Mouse (Mus musculus) liver, adult (tissue): ENCODE data around the gene Pacrg.

Experiments used
- GATA4 ChIP-seq: IDR thresholded peaks from 2 replicates; pipeline ENCODE4 v1.6.1; 2014; ENCODE audit warnings: mild to moderate bottlenecking, low read length; ENCODE audit not compliant: insufficient replicate concordance

Gene Pacrg

DNA sequence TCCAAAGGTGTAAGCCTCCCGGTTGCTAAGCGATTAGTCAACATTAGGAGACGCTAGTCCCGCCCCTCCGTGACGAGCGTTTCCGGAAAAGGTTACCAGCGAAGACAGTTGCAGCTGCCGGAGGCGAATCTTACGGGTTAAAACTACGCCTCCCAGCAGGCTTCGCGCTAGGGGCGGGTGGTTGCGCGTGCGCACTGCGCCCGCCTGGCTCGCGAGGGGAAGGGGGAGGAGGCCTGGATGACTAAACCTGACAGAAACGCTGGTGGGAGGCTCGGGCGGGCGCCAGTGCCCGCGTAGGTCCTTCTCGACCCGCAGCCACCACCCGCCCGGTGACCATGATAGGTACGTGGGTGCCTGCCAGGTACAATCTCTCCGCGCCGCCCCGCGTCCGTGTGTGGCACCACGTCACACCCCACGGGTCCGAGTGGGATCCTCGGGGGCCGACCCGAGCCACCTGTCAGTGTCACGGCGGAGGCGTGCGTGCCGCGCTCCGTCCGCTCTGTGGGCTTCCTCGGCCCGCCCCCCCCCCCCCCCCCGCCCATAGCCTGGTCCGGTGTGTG, at the start of gene Pacrg, which contains the start of gene Prkn:
Gene Pacrg (minus strand): TSS at position 164 of the 560 bp plus-strand sequence.
Gene Prkn (plus strand): TSS at position 237 of the 560 bp plus-strand sequence.
- TF ChIP-seq GATA4, result peak; percentile 24; the same call in 1 of the 2 replicates

DNA sequence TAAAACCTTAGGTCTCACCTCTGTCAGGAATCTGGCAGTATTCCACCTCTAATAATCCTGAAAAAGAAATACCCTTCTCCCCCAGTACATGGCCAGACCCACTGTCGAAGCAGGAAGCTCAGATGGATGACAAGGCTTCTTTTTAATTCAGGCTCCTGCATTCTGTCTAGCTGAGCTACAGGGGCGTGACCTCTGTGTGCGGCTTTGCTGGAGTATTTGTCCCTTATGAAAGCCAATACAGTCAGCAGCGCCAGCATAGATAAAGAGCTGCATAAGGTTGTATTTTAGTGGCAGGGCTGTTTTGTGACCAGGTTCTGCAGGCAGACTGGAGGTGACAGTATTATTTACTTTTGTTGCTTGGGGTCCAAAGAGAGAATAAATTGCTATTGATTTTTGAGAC, 47.8 kb upstream of the Pacrg start:
- TF ChIP-seq GATA4, result no peak

- no peak for TF ChIP-seq GATA4
Observed at GRCm38 (mm10) chr17:10882260-10882659, 42.1 kb upstream of the Pacrg start.

GRCm38 (mm10) chr17:10878986-10879385, 38.9 kb upstream of the Pacrg start:
- no peak for TF ChIP-seq GATA4

GRCm38 (mm10) chr17:10874208-10875187, 34.4 kb upstream of the Pacrg start:
- TF ChIP-seq GATA4, result no peak

- TF ChIP-seq GATA4, result no peak
Observed at GRCm38 (mm10) chr17:10854207-10854606, 14.1 kb upstream of the Pacrg start.

DNA sequence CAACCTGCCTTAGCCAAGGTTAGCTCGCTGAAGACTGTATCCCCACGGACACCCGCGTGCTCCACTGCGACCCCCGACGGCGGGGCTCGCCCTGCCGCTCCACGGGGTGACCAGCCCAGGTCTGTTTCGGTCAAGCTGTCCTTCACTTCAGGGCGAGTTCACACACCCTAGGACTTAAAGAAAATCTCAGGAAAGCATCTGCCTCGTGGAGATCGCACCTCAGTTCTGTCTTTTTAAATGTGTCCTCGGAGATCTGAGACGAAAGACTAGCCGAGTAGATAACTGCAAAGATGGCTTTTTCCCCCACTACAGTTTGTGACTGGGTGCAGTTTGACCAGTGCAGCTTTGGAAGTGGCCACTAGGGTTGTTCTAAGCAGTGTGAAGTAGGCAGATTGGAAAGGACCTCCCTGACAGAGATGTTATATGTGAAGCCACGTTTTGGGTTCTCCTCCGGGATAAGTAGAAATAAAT, 655 bp upstream of the Pacrg start:
- TF ChIP-seq GATA4, result no peak

DNA sequence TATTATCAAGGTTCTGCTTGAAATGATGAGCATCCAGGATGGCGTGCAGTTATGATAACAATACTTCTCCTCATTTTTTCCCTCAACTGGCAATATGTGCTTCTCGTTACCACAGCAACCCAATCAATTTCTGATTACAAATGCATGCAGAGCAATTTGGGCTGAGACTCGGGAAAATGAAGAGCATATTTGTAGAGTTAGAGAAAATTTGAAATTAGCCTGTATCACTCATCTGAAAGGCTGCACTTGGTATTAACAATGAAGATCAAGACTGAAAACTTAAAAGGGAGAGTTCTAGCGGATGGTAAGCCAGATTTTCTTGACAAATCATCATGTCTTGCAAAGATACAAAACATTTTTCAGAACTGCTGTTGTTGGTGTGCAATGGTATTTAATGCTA, 21.1 kb downstream of the Pacrg start:
- TF ChIP-seq GATA4, result no peak

GRCm38 (mm10) chr17:10808571-10808970, 31.5 kb downstream of the Pacrg start:
- TF ChIP-seq GATA4, result no peak

DNA sequence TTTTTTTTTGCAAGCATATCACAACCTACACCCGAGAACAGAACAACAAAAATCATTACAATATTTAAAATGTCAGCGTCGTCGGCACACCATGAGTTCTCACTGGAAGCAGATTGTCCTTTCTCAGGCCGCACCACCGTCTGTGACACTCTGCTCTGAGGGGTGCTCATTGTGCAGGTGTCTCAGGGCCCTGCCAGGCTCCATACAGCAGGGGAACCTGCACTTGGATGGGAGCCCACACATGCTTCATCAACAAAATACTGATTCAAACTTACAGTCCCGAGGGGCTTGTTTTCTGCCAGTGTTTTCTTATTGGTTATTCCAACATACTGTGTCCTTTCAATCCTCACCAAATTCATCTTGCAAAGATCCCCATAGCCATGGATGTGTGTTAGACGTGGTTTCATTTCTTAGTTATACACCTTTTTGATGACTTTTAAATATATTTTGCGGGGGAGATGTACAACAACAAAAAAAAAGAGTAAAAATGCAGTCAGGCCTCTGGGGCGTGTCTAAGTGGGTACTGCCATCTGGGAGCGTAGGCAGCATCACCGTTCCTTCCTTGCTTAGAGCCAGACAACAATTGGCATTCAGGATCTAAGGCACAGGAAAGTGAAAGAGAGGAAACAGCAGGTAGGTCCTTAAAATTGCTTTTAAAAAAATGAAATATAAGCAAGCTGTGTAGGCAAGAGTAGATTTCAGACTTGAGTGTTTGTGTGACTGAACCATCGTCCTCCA, 32.7 kb downstream of the Pacrg start:
- TF ChIP-seq GATA4, result no peak

DNA sequence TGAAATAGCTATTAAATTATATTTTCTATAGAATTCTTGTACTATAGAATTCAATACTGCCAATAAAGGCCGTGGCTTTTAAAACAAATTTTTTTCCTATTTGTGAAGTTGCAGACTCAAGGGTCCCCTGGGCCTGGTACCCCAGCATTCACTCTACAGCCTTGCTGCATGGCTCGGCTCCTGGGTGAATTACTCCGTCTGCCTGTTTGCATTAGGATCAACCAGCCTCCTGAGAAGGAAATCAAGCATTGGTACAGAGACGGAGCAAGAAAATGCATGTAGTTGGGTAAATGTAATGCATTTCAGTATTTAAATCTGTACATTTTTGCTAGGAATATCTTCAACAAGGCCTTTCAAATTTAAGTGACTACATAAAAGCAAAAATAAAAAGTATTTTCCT, 33.4 kb downstream of the Pacrg start:
- TF ChIP-seq GATA4, result no peak

GRCm38 (mm10) chr17:10791661-10792060, 48.5 kb downstream of the Pacrg start:
- no peak for TF ChIP-seq GATA4

DNA sequence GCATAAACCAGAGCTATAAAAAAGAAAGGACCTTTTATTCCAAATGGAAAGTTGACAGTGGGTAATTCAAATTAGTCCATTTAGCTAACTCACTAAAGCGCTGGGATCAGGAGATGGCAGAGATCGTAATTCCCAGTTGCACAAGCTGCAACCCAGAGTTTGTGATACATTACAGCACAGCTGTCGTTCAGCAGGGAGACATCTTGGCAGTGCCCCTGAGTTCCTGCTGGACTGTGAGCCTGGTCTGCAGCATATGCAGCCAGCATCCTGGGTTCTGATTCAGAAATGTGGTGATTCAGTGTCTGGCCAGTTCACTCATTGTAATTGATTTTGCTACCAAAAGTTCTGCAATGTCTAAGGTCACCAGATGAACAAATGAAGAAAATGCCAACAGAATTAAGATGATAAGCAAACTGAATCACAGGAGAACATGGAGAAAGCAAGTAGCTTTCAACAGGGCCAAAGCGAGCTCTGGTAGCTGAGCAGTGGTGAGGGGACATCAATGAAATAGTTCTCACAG, 55.6 kb downstream of the Pacrg start:
- no peak for TF ChIP-seq GATA4

DNA sequence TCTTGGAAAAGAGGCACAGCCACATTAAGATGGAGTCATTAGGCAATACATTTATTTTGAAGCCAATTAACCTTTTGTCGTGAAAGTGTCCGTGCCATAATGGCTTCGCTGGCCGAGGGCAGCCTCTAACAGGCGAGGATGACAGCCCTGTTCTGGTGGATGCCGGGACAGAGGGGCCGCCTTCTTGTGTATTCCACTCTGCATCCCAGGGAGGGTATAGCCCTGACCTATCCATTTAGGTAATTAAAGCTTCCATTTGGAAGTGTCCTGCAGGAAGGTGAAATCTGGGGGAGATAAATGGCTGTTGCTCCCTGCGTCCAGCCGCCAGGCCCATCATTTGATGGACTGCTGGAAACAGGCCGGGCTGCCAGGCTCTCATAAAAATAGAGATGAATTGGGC, 63.6 kb downstream of the Pacrg start:
- no peak for TF ChIP-seq GATA4

- TF ChIP-seq GATA4, result no peak
Observed at GRCm38 (mm10) chr17:10774468-10774867, 65.6 kb downstream of the Pacrg start.

GRCm38 (mm10) chr17:10772207-10772606, 67.9 kb downstream of the Pacrg start:
- TF ChIP-seq GATA4, result no peak

GRCm38 (mm10) chr17:10769873-10770272, 70.2 kb downstream of the Pacrg start:
- no peak for TF ChIP-seq GATA4
